Mouse (Mus musculus) erythroblast, embryonic 14.5 days (primary cell): ENCODE results near the gene Kctd17.

Experiments
- GATA1 ChIP-seq: IDR thresholded peaks from 2 replicates; pipeline ENCODE4 v1.6.1; 2012; ENCODE audit warnings: low read length, inconsistent platforms, mixed read lengths
- TAL1 ChIP-seq: IDR thresholded peaks from 3 replicates; pipeline ENCODE4 v1.6.1; 2012; ENCODE audit warnings: low read length, inconsistent platforms, mixed read lengths

- TF ChIP-seq TAL1, result no peak
- TF ChIP-seq GATA1, result no peak
Observed at GRCm38 (mm10) chr15:78483311-78483710, 54.9 kb downstream of the Kctd17 start.
